Mouse (Mus musculus) layer of hippocampus, adult 18-20 months (tissue): ENCODE data around the gene Rcan3. TPM values are rescaled to one million over a fixed set of nuclear protein-coding genes. Genes with fewer than 3 reads are reported as not detected.

Experiments used
- DNase-seq, 2 experiments: peaks; one replicate each; pipeline ENCODE4 v3.0.0; 2022; ENCODE audit warnings: low spot score in 2 of 2
- long read RNA-seq: library from polyadenylated mRNA; stranded (forward); transcript quantifications from one replicate; pipeline ENCODE4 v2.0.0, GENCODE M21; 2021
- total RNA-seq, 2 experiments: library from RNA; stranded (reverse); gene quantifications; 2 replicates each; pipeline ENCODE4 v1.2.3; 2021

The Rcan3 gene
- 10 to 100 TPM; 24.1 to 25.9 TPM for total RNA-seq
- long read RNA-seq, full-length matches to known transcripts = 22 of 52 reads
- long read RNA-seq, partial matches to known transcripts = 2 of 52 reads
- long read RNA-seq, other reads (novel, unspliced or antisense) = 28 of 52 reads

- DNase-seq = peak in 1 of 2 experiments; percentile 52
These were observed at the start of gene Rcan3 for GRCm38 (mm10) chr4:135433443-135434394. Gene Rcan3, minus strand, starts transcription at chr4:135433853.

GRCm38 (mm10) chr4:135480370-135480769 is 46.7 kb upstream of the Rcan3 start:
- DNase-seq = no peak

GRCm38 (mm10) chr4:135477851-135478250 is 44.2 kb upstream of the Rcan3 start:
- no peak for DNase-seq

- DNase-seq = no peak
These were observed 29.8 kb upstream of the Rcan3 start for GRCm38 (mm10) chr4:135463406-135463805.

- DNase-seq = no peak
These were observed 19.9 kb upstream of the Rcan3 start for GRCm38 (mm10) chr4:135453572-135453971.

- no peak for DNase-seq
These were observed 19.5 kb upstream of the Rcan3 start for GRCm38 (mm10) chr4:135453164-135453563.

GRCm38 (mm10) chr4:135451360-135452015 is 17.8 kb upstream of the Rcan3 start:
- DNase-seq = no peak

- DNase-seq = no peak
These were observed 8.8 kb upstream of the Rcan3 start for GRCm38 (mm10) chr4:135442473-135442872.

GRCm38 (mm10) chr4:135439904-135440522 is 6.4 kb upstream of the Rcan3 start:
- no peak for DNase-seq

GRCm38 (mm10) chr4:135439188-135439647 is 5.6 kb upstream of the Rcan3 start:
- DNase-seq = no peak

GRCm38 (mm10) chr4:135437924-135438323 is 4.3 kb upstream of the Rcan3 start:
- no peak for DNase-seq

GRCm38 (mm10) chr4:135436291-135436690 is 2.6 kb upstream of the Rcan3 start:
- DNase-seq = no peak

- no peak for DNase-seq
These were observed 739 bp upstream of the Rcan3 start for GRCm38 (mm10) chr4:135434395-135434789.

- DNase-seq = no peak
These were observed 589 bp downstream of the Rcan3 start for GRCm38 (mm10) chr4:135433086-135433442.

GRCm38 (mm10) chr4:135429990-135430760 is 3.5 kb downstream of the Rcan3 start:
- DNase-seq = no peak

- peak in 1 of 2 experiments; percentile 33 for DNase-seq
These were observed 4.3 kb downstream of the Rcan3 start for GRCm38 (mm10) chr4:135429383-135429782.

- DNase-seq = no peak
These were observed 7.1 kb downstream of the Rcan3 start for GRCm38 (mm10) chr4:135426587-135426986.

- DNase-seq = peak; percentile 76 to 92
These were observed 8.0 kb downstream of the Rcan3 start for GRCm38 (mm10) chr4:135425625-135426024.

- DNase-seq = no peak
These were observed 12.7 kb downstream of the Rcan3 start for GRCm38 (mm10) chr4:135420961-135421360.

GRCm38 (mm10) chr4:135420416-135420815 is 13.2 kb downstream of the Rcan3 start:
- no peak for DNase-seq

GRCm38 (mm10) chr4:135419996-135420395 is 13.7 kb downstream of the Rcan3 start:
- DNase-seq = no peak
